Mouse (Mus musculus): Measurements from ENCODE around the gene Naa80.

The Naa80 gene

GRCm38 (mm10) chr9:107578587-107578986 is at the start of gene Naa80:
TSS of gene Naa80 (plus strand) at chr9:107578887.
- no peak for DNase-seq (ENCODE audit: low read depth, low spot score)

GRCm38 (mm10) chr9:107533791-107534407 is 44.8 kb upstream of the Naa80 start, which contains the start of gene Tmem115:
TSS of gene Tmem115 (plus strand) at chr9:107533945.
- peak; percentile 100 for DNase-seq (ENCODE audit: low read depth, low spot score)

GRCm38 (mm10) chr9:107534408-107535202 is 44.1 kb upstream of the Naa80 start:
- DNase-seq (ENCODE audit: low read depth, low spot score) = no peak

DNA sequence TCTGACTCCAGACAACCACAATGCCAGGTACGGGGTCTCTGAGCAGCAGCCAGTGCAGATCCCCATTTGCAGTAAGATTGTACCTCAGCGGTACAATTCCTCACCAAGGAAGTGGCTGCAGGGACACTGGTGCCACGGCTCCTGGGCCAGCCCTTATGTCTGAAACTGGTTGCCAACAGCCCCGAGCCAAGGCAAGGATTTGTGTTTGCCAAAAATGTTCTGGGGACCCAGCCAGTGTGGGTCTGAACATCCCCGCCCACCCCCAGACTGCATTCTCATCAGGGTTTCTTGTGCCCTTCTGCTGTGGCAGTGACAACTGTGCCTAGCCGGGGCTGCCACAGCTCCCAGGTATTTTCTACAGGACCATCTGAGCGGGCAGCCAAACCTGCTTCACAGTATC is 40.5 kb upstream of the Naa80 start:
- DNase-seq (ENCODE audit: low read depth, low spot score) = no peak

DNA sequence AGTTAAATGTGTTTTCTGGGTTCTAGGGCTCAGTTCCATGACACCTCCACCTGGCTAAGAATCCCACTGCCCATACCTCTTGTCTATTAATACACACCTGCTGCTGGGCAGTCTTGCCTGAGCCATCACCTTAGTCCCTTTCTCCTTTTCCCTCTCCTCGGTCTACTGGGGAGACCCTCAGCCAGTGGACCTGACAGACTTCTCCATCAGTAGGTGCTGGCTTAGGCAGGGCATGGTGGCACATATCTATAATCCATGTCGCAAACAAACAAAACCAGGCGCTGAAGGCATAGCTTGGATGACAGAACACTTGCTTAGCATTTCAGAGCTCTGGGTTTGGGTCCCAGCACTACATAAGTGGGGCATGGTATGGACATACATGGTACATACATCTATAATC is 40.0 kb upstream of the Naa80 start:
- DNase-seq (ENCODE audit: low read depth, low spot score) = no peak

GRCm38 (mm10) chr9:107539940-107540339 is 38.7 kb upstream of the Naa80 start:
- no peak for DNase-seq (ENCODE audit: low read depth, low spot score)

DNA sequence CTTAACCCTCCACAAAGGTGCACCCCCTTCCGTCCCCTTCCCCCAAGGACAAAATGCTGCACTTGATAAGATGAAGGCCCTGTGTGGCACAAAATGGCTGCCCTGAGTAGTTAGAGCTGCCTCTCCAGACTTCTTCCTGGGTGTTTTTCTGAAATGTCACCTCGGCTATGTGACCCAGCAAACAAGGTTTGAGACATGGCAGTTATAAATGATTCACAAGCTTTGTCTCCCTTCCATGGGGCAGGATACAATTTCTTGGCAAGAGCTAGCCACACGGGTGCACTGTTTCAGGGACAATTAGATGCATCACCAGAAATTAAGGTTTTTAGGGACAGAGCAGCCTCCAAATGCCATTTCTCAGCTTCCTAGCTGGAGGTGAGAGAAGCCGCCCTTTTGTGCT is 38.3 kb upstream of the Naa80 start:
- DNase-seq (ENCODE audit: low read depth, low spot score) = no peak

DNA sequence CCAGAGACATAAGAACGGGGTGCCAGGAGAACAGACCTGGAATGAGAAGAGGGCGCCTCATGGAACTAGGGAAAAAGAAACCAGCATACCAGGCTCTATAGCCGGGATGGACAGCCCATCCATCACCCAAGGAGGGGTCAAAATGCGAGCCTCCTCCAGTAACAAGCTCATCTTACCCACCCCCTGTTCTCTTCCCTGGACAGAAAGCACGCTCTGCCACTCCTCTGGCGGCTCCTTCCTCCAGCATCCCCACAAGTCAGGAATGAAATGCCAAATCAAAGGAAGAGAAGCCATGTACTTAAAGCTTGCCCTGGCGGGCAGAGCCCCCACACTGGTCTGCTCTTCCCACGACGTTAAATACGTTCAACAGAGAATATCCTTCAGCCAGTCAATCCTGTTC is 37.7 kb upstream of the Naa80 start:
- DNase-seq (ENCODE audit: low read depth, low spot score) = no peak

DNA sequence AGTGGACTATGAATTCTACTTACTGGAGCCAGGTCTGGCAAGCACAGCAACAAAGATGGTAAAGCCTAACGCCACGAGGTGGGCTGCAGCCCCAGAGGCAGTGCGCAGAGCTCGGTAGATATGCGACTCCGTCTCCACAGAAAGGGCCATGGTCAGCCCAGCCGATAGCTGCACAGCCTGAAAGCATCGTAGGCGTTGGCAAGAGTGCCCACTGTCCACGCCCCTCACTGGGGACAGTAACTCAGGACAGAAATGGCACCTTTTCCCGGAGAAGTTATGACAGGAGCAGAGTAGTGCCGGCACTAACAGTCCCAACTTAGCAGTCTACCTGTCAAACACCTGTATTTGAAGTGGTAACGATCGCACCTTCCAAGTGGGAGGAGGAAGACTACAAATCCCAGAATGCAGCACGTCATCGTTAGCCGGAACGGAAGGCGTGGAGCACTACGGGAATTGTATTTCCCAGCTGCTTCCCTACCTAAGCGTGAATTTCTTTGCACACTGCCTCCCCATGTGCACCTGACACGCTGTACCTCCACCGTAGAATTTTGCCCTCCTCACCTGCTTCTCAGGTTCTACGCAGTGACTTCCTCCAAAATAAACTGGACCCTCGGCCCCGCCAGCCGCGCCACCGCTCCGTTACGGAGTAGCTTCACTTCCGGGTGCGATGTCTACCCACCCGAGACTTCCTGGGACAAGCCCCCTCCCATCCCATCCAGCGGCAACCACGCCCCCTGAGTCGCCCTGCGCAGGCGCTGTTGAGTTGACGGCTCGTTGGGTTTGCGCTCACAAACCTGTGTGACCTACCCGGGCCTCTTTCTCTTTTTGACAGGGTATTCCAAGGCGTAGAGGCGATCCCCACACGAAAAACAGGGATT is 37.0 kb upstream of the Naa80 start, which contains the start of the genes Cyb561d2 and Nprl2:
Gene Cyb561d2, minus strand, starts transcription at position 720 of the 878 bp plus-strand sequence.
Gene Nprl2, plus strand, starts transcription at position 753 of the 878 bp plus-strand sequence.
- DNase-seq (ENCODE audit: low read depth, low spot score) = peak; percentile 97

DNA sequence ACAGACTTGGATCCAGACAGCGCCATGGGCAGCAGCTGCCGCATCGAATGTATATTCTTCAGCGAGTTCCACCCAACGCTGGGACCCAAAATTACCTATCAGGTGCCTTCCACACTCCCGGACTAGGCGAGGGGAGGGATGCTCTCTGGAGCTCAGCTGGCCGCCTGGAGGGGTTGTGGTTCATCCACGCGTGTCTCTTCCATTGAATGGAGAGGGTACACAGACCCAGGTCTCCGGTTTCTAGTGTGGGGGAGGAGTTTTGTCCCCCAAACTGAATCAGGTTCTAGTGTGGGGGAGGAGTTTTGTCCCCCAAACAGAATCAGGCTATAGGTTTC is 36.4 kb upstream of the Naa80 start:
- DNase-seq (ENCODE audit: low read depth, low spot score) = no peak

- DNase-seq (ENCODE audit: low read depth, low spot score) = peak; percentile 58
These were observed 36.0 kb upstream of the Naa80 start for GRCm38 (mm10) chr9:107542721-107543120.

- no peak for DNase-seq (ENCODE audit: low read depth, low spot score)
These were observed 35.4 kb upstream of the Naa80 start for GRCm38 (mm10) chr9:107543299-107543698.

DNA sequence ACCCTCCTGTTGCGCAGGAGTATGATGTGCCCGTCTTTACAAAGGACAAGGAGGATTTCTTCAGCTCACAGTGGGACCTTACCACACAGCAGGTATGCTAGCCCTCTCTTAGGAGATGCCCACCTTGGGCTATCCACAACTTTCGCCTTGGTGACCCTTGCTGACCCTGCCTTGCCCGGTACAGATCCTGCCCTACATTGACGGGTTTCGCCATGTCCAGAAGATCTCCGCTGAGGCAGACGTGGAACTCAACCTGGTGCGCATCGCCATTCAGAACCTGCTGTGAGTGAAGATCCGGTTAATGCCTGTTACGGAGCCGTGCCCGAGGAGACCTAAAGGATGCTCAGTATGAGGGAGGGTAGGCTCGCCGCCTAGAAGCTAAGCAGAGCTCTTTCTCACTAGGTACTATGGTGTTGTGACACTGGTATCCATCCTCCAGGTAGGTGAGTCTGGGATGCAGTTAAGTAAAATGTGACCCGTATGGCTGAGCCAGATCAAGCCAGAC is 34.4 kb upstream of the Naa80 start:
- DNase-seq (ENCODE audit: low read depth, low spot score) = no peak

- DNase-seq (ENCODE audit: low read depth, low spot score) = no peak
These were observed 34.0 kb upstream of the Naa80 start for GRCm38 (mm10) chr9:107544729-107545128.

GRCm38 (mm10) chr9:107545199-107545598 is 33.5 kb upstream of the Naa80 start:
- DNase-seq (ENCODE audit: low read depth, low spot score) = no peak

DNA sequence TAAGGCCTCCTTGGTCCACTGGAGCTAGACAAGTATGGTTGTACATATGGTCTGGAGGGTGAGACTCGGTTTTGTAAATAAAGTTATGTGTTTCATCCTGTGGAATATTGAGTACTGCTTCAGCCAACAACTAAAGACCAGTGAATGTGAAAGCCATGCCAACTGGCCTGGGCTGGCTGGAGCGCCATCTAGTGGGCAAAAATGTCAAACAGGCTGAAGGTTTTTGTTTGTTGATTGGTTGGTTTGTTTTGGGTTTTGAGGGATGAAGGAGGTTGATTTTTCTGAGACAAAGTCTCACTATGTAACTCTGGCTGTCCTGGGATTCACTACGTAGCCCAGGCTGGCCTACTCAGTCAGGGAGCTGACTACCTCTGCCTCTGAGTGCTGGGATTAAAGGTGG is 33.1 kb upstream of the Naa80 start:
- peak; percentile 80 for DNase-seq (ENCODE audit: low read depth, low spot score)

GRCm38 (mm10) chr9:107547026-107547425 is 31.7 kb upstream of the Naa80 start, which contains the start of gene Zmynd10:
TSS of gene Zmynd10 (plus strand) at chr9:107547298.
- peak; percentile 94 for DNase-seq (ENCODE audit: low read depth, low spot score)

GRCm38 (mm10) chr9:107547957-107548356 is 30.7 kb upstream of the Naa80 start:
- DNase-seq (ENCODE audit: low read depth, low spot score) = no peak

DNA sequence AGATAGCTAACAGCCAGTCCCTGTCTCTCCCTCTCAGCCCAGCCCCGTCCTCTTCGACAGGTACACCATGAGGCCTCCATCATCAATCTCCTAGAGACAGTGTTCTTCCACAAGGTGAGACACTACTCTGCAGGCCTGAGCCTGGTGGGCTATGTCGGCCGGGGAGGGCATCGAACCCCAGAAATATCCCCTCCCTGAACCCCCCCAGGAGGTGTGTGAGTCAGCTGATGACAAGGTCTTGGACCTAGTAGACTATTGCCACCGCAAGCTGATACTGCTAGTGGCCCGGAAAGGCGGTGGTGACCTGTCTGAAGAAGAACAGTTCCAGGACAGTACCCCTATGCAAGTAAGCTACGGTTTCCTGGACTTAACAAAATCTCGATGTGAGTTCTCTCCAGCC is 29.9 kb upstream of the Naa80 start:
- DNase-seq (ENCODE audit: low read depth, low spot score) = no peak

DNA sequence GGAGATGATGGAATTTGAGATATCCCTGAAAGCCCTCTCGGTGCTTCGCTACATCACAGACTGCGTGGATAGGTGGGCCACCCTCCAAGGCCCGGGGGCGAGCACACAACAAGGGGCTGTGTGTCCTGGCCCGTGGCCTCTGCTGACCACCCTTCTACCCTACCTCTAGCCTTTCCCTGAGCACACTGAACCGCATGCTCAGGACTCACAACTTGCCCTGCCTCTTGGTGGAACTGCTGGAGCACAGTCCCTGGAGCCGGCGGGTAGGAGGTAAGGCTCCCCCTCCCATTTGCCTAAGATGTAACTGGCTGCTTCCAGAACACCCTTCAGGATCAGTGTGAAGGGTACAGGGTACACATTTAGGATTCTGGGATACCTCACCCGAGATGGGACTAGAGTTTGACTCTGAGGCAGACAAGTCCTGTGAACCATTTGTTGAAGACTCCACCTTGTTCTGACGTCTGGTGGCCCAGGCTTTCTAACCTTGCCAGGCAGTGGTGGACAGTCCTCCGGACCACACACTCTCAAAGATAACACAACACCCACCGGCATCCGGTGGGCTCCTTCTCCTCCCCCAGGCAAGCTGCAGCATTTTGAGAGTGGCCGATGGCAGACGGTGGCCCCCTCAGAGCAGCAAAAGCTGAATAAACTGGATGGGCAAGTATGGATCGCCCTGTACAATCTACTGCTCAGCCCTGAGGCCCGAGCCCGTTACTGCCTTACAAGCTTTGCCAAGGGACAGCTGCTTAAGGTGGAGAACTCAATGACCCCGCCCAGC is 29.2 kb upstream of the Naa80 start:
- DNase-seq (ENCODE audit: low read depth, low spot score) = no peak

GRCm38 (mm10) chr9:107550491-107551116 is 28.1 kb upstream of the Naa80 start:
- DNase-seq (ENCODE audit: low read depth, low spot score) = peak; percentile 60
